Mouse (Mus musculus): ENCODE measurements around the gene Zcchc7. TPM values are rescaled to one million over a fixed set of nuclear protein-coding genes. Genes with fewer than 3 reads are reported as not detected.

The Zcchc7 gene
- polyA plus RNA-seq, 1 experiment from 2014 or later = 16.3 TPM

GRCm38 (mm10) chr4:44905651-44906271 lies 150.1 kb downstream of the Zcchc7 start:
- H3K27me3 ChIP-seq (ENCODE audit: control insufficient read depth, insufficient read depth, low read length) = no peaks in the 10 kb centered on the region
- no peak overlapping the region for H3K9ac ChIP-seq (replicated peaks; ENCODE audit: low read length)
- no peaks in the 10 kb centered on the region for H3K36me3 ChIP-seq (replicated peaks; ENCODE audit: control insufficient read depth, insufficient read depth, low read depth, low read length)
- H3K27ac ChIP-seq (replicated peaks; ENCODE audit: low read depth, low read length) = no peak overlapping the region
- ATAC-seq (replicated peaks; ENCODE audit: insufficient number of reproducible peaks, low FRiP score, low TSS enrichment, low read depth) = peak; percentile 76
- no peaks in the 10 kb centered on the region for H3K9me3 ChIP-seq (replicated peaks; ENCODE audit: control insufficient read depth, low read length)
- H3K4me2 ChIP-seq (ENCODE audit: low read depth, low read length) = no peak overlapping the region
- peaks cover 2% of the 10 kb centered on the region; the same call in 1 of the 2 replicates for H3K4me1 ChIP-seq (ENCODE audit: control insufficient read depth, insufficient read depth, low read length)
- 22% methylated on average over 11 of the region's 11 CpGs for WGBS
- peak; percentile 20 for DNase-seq (ENCODE audit: low spot score)
- H3K4me3 ChIP-seq (ENCODE audit: low read depth, low read length) = no peak overlapping the region

- H3K36me3 ChIP-seq (replicated peaks; ENCODE audit: control insufficient read depth, insufficient read depth, low read depth, low read length) = no peaks in the 10 kb centered on the region
- no peaks in the 10 kb centered on the region for H3K9me3 ChIP-seq (replicated peaks; ENCODE audit: control insufficient read depth, low read length)
- peaks cover 2% of the 10 kb centered on the region; the same call in 1 of the 2 replicates for H3K4me1 ChIP-seq (ENCODE audit: control insufficient read depth, insufficient read depth, low read length)
- H3K4me3 ChIP-seq (ENCODE audit: low read depth, low read length) = no peak overlapping the region
- ATAC-seq (replicated peaks; ENCODE audit: insufficient number of reproducible peaks, low FRiP score, low TSS enrichment, low read depth) (no peak), DNase-seq (ENCODE audit: low spot score) (no peak)
- H3K27me3 ChIP-seq (ENCODE audit: control insufficient read depth, insufficient read depth, low read length) = no peaks in the 10 kb centered on the region
- H3K9ac ChIP-seq (replicated peaks; ENCODE audit: low read length) = no peak overlapping the region
- no peak overlapping the region for H3K4me2 ChIP-seq (ENCODE audit: low read depth, low read length)
- WGBS = 66% methylated on average over 4 of the region's 4 CpGs
- H3K27ac ChIP-seq (replicated peaks; ENCODE audit: low read depth, low read length) = no peak overlapping the region
These were observed 150.7 kb downstream of the Zcchc7 start for GRCm38 (mm10) chr4:44906399-44906798.

DNA sequence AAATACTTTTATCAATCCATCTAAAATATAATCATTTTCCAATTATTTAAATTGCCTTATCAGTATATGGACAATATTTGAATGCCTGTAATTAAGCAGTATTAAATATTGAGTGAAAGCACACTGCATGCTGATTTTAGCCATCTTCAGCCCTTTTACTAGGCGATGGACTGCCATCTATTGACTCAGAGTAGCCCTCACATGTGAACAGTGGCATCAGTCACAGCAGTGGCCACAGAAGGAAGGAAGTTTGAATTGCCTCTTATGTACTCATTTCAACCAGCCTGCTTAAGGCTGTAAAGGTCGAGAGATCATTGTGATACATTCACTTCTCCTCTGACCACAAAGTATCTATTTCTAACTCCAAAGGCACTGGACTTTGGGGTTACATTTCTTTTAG lies 154.4 kb downstream of the Zcchc7 start:
- Histone ChIP-seq H3K27ac (replicated peaks; ENCODE audit: low read depth, low read length) (no peak overlapping the region), H3K9me3 (replicated peaks; ENCODE audit: control insufficient read depth, low read length) (no peaks in the 10 kb centered on the region), H3K27me3 (ENCODE audit: control insufficient read depth, insufficient read depth, low read length) (no peaks in the 10 kb centered on the region), H3K9ac (replicated peaks; ENCODE audit: low read length) (no peak overlapping the region), H3K4me1 (ENCODE audit: control insufficient read depth, insufficient read depth, low read length) (peaks cover 2% of the 10 kb centered on the region; the same call in 1 of the 2 replicates), H3K4me2 (ENCODE audit: low read depth, low read length) (no peak overlapping the region), H3K36me3 (replicated peaks; ENCODE audit: control insufficient read depth, insufficient read depth, low read depth, low read length) (no peaks in the 10 kb centered on the region), H3K4me3 (ENCODE audit: low read depth, low read length) (no peak overlapping the region)
- DNase-seq (ENCODE audit: low spot score) (peak; percentile 21), ATAC-seq (replicated peaks; ENCODE audit: insufficient number of reproducible peaks, low FRiP score, low TSS enrichment, low read depth) (no peak)
- 49% methylated on average over 2 of the region's 2 CpGs for WGBS

DNA sequence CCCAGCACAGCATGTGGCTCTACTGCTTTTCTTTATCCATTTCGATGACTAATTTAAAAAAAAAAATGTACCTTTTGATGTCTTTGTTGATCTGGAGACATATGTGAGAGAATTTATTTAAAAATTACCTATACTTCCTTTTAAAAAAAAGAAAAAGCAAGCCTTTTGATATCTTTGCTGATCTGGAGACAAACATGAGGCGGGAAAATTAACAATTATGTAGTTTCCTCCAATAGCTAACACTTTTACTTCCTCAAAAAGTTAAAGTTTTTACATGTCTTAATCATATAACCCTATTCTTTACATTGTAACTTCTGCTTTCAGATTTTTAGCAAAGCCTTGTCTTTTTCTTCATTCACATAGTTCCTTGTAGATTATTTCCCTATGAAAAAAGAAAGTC lies 155.2 kb downstream of the Zcchc7 start:
- Histone ChIP-seq H3K4me2 (ENCODE audit: low read depth, low read length) (no peak overlapping the region), H3K27ac (replicated peaks; ENCODE audit: low read depth, low read length) (no peak overlapping the region), H3K36me3 (replicated peaks; ENCODE audit: control insufficient read depth, insufficient read depth, low read depth, low read length) (no peaks in the 10 kb centered on the region), H3K9me3 (replicated peaks; ENCODE audit: control insufficient read depth, low read length) (no peaks in the 10 kb centered on the region), H3K27me3 (ENCODE audit: control insufficient read depth, insufficient read depth, low read length) (no peaks in the 10 kb centered on the region), H3K4me3 (ENCODE audit: low read depth, low read length) (no peak overlapping the region), H3K4me1 (ENCODE audit: control insufficient read depth, insufficient read depth, low read length) (no peaks in the 10 kb centered on the region), H3K9ac (replicated peaks; ENCODE audit: low read length) (no peak overlapping the region)
- DNase-seq (ENCODE audit: low spot score) (no peak), ATAC-seq (replicated peaks; ENCODE audit: insufficient number of reproducible peaks, low FRiP score, low TSS enrichment, low read depth) (no peak)
- 82% methylated on average over 2 of the region's 2 CpGs for WGBS

GRCm38 (mm10) chr4:44917312-44917848 lies 161.7 kb downstream of the Zcchc7 start:
- WGBS = 64% methylated on average over 5 of the region's 5 CpGs
- no peaks in the 10 kb centered on the region for H3K36me3 ChIP-seq (replicated peaks; ENCODE audit: control insufficient read depth, insufficient read depth, low read depth, low read length)
- ATAC-seq (replicated peaks; ENCODE audit: insufficient number of reproducible peaks, low FRiP score, low TSS enrichment, low read depth) (no peak), DNase-seq (ENCODE audit: low spot score) (no peak)
- H3K4me1 ChIP-seq (ENCODE audit: control insufficient read depth, insufficient read depth, low read length) = no peaks in the 10 kb centered on the region
- H3K27me3 ChIP-seq (ENCODE audit: control insufficient read depth, insufficient read depth, low read length) = no peaks in the 10 kb centered on the region
- H3K27ac ChIP-seq (replicated peaks; ENCODE audit: low read depth, low read length) = no peak overlapping the region
- no peak overlapping the region for H3K4me2 ChIP-seq (ENCODE audit: low read depth, low read length)
- H3K4me3 ChIP-seq (ENCODE audit: low read depth, low read length) = no peak overlapping the region
- H3K9me3 ChIP-seq (replicated peaks; ENCODE audit: control insufficient read depth, low read length) = no peaks in the 10 kb centered on the region
- no peak overlapping the region for H3K9ac ChIP-seq (replicated peaks; ENCODE audit: low read length)

GRCm38 (mm10) chr4:44917907-44918306 lies 162.2 kb downstream of the Zcchc7 start:
- Histone ChIP-seq H3K4me2 (ENCODE audit: low read depth, low read length) (no peak overlapping the region), H3K9me3 (replicated peaks; ENCODE audit: control insufficient read depth, low read length) (no peaks in the 10 kb centered on the region), H3K4me3 (ENCODE audit: low read depth, low read length) (no peak overlapping the region), H3K27me3 (ENCODE audit: control insufficient read depth, insufficient read depth, low read length) (no peaks in the 10 kb centered on the region), H3K9ac (replicated peaks; ENCODE audit: low read length) (no peak overlapping the region), H3K4me1 (ENCODE audit: control insufficient read depth, insufficient read depth, low read length) (no peaks in the 10 kb centered on the region), H3K36me3 (replicated peaks; ENCODE audit: control insufficient read depth, insufficient read depth, low read depth, low read length) (no peaks in the 10 kb centered on the region), H3K27ac (replicated peaks; ENCODE audit: low read depth, low read length) (no peak overlapping the region)
- DNase-seq (ENCODE audit: low spot score) (no peak), ATAC-seq (replicated peaks; ENCODE audit: insufficient number of reproducible peaks, low FRiP score, low TSS enrichment, low read depth) (no peak)
- WGBS = 77% methylated on average over 3 of the region's 3 CpGs

DNA sequence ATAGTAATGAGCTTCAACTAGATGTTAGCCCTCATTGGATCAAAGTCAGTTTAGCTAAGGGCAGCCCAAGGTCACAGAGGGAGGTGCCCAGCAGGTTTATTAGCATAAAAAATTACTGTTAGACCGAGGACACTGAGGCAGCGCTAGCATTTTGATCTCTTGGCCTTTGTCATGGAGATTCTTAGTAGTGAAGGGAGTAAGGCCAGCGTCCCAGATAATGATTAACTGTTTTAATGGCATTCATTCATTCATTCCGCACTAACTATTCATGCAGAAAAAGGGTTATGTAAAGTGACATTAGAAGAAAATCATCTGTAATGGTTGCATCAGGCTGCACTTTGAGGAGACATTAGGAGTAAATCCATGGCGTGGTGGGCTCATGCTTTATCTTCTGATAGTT lies 165.2 kb downstream of the Zcchc7 start:
- no peaks in the 10 kb centered on the region for H3K36me3 ChIP-seq (replicated peaks; ENCODE audit: control insufficient read depth, insufficient read depth, low read depth, low read length)
- WGBS = 74% methylated on average over 5 of the region's 5 CpGs

GRCm38 (mm10) chr4:44922466-44923128 lies 166.9 kb downstream of the Zcchc7 start:
- no peaks in the 10 kb centered on the region for H3K27me3 ChIP-seq (ENCODE audit: control insufficient read depth, insufficient read depth, low read length)
- 91% methylated on average over 7 of the region's 7 CpGs for WGBS
- no peak overlapping the region for H3K27ac ChIP-seq (replicated peaks; ENCODE audit: low read depth, low read length)
- DNase-seq (ENCODE audit: low spot score) (no peak), ATAC-seq (replicated peaks; ENCODE audit: insufficient number of reproducible peaks, low FRiP score, low TSS enrichment, low read depth) (no peak)
- no peaks in the 10 kb centered on the region for H3K36me3 ChIP-seq (replicated peaks; ENCODE audit: control insufficient read depth, insufficient read depth, low read depth, low read length)
- no peak overlapping the region for H3K9ac ChIP-seq (replicated peaks; ENCODE audit: low read length)
- no peak overlapping the region for H3K4me2 ChIP-seq (ENCODE audit: low read depth, low read length)
- no peak overlapping the region for H3K4me3 ChIP-seq (ENCODE audit: low read depth, low read length)
- no peaks in the 10 kb centered on the region for H3K9me3 ChIP-seq (replicated peaks; ENCODE audit: control insufficient read depth, low read length)
- no peaks in the 10 kb centered on the region for H3K4me1 ChIP-seq (ENCODE audit: control insufficient read depth, insufficient read depth, low read length)

More for the DNA sequence above, 165.2 kb downstream of the Zcchc7 start:
- Histone ChIP-seq H3K4me2 (ENCODE audit: low read depth, low read length) (no peak overlapping the region), H3K4me1 (ENCODE audit: control insufficient read depth, insufficient read depth, low read length) (no peaks in the 10 kb centered on the region), H3K27ac (replicated peaks; ENCODE audit: low read depth, low read length) (no peak overlapping the region), H3K9me3 (replicated peaks; ENCODE audit: control insufficient read depth, low read length) (no peaks in the 10 kb centered on the region), H3K4me3 (ENCODE audit: low read depth, low read length) (no peak overlapping the region), H3K9ac (replicated peaks; ENCODE audit: low read length) (no peak overlapping the region), H3K27me3 (ENCODE audit: control insufficient read depth, insufficient read depth, low read length) (no peaks in the 10 kb centered on the region)
- no peak for ATAC-seq (replicated peaks; ENCODE audit: insufficient number of reproducible peaks, low FRiP score, low TSS enrichment, low read depth)
- no peak for DNase-seq (ENCODE audit: low spot score)
